Mouse (Mus musculus): ENCODE data around the gene Slc25a10.
A peak's percentile ranks its signal among the peaks of the same experiment; 100 is the strongest.

Gene Slc25a10

DNA sequence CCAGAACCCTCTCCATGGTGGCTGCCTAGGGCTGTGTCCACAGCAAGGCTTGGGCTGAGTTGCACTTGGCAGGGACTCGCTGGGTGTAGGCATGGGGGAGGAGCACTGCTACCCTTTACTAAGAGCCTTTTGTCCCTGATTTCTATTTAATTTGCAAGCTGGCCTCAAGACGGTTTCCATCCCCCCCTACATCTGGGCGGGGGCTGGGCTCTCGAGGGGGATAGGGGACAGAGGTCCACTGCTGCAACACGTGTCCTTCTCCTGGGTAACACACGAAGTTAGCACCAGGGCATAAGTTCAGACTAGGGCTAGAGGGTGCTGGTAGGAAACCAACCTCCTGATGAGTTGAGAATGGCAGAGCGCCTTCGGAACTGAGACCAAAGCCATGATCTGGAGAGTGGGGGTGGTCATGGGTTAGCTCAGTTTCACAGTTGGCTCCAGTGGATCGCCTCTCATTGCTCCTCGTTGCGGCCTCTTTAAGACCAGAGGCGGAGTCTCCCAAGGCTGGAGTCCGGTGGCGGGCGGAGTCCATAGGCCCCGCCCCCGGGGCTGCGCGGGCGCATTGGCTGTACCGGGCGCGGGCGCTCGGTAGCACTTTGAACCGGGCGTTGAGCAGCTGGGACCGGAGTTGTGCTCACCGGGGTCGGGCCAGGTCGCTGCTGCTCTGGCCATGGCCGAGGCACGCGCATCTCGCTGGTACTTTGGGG, at the start of gene Slc25a10:
Slc25a10 (plus strand) TSS at position 524 of the 707 bp plus-strand sequence.
- peak; percentile 86 for DNase-seq (ENCODE audit: low read depth)

DNA sequence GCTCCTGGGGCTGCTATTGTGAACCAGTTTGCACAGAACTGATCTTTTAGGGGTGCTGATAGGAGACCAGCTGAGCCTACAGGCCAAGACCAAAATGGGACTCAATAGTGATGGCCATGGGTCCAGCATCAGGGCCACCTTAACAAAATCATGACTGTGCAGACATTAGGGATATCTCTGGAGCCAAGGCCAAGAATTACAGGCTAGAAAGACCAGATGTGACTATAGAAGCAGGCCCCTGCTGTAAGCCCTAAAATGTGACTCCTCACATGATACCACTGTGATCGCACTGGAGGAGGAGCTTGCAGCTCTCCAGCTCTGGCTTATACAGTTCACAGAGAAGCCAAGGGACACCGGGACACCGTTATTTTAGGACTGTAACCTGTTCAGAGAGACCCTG, 49.3 kb upstream of the Slc25a10 start, which contains the start of gene Tspan10:
Tspan10 (plus strand) TSS at position 301 of the 400 bp plus-strand sequence.
- DNase-seq (ENCODE audit: low read depth), result no peak

DNA sequence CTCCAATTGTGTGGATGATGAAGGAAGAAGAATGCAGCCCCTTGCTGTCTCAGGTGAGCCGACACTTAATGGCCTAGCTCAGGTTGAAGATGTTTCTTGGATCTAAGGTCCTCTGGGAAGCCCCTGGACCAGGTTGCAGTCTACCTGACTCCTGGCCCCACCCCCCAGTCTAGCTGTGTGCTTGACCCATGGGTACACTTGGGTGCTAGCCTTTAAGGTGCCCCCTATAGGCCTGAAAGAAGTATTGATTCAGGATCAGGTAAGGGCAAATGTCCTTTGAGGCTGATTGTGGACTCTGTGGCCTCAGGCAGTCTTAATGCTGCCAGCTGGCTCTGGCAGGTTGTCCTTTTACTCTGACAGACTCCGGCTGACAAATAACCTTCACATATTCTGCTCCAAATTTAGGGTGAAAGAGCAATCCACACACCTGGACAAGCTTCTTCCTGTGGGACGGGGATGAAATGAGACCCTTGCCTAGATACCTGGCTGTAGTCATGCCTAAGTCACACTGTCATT, 48.8 kb upstream of the Slc25a10 start:
- DNase-seq (ENCODE audit: low read depth), result no peak

GRCm38 (mm10) chr11:120444106-120444505, 47.5 kb upstream of the Slc25a10 start:
- no peak for DNase-seq (ENCODE audit: low read depth)

DNA sequence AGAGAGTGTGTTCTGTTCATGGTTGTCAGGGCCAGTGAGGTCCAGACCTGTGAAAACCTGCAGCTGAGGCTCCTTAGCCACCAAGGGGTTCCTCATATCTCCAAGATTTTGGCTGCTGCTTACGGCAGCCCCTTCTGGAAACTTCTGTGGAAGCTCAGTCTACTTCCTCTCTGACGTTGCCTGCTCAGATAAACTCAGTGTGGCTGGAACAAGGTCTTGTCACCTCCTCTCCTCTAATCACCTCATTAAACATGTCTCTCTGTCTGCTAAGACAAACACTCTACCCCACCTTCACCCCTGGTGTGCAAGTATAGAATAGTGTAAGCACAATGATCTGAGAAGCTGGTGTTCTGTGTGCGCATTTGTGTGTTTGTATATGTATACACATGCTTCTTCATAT, 46.2 kb upstream of the Slc25a10 start:
- DNase-seq (ENCODE audit: low read depth), result no peak

GRCm38 (mm10) chr11:120447179-120447578, 44.5 kb upstream of the Slc25a10 start:
- DNase-seq (ENCODE audit: low read depth), result no peak

GRCm38 (mm10) chr11:120452246-120452645, 39.4 kb upstream of the Slc25a10 start:
- no peak for DNase-seq (ENCODE audit: low read depth)

- DNase-seq (ENCODE audit: low read depth), result no peak
These were observed 38.3 kb upstream of the Slc25a10 start, which contains the start of gene Pde6g for GRCm38 (mm10) chr11:120453306-120453705. Gene Pde6g, minus strand, starts transcription at chr11:120453500.

DNA sequence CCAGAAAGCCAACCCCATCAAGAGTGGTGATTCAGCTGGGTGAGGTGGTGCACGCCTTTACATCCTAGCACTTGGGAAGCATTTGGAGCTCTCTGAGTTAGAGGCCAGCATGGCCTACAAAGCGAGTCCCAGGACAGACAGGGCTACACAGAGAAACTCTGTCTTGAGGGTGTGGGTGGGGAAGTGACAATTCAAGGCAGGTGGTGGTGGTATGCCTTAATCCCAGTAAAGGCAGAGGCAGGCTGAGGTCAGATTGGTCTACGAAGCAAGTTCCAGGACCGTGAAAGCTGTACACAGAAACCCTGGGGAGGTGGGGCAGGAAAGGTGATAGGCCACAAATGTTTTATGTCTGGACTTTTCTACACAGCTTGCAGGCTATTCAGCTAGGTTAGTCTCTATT, 36.7 kb upstream of the Slc25a10 start:
- DNase-seq (ENCODE audit: low read depth), result no peak

GRCm38 (mm10) chr11:120455413-120455812, 36.2 kb upstream of the Slc25a10 start:
- no peak for DNase-seq (ENCODE audit: low read depth)

GRCm38 (mm10) chr11:120457370-120457769, 34.3 kb upstream of the Slc25a10 start:
- DNase-seq (ENCODE audit: low read depth), result no peak

GRCm38 (mm10) chr11:120457772-120458751, 33.6 kb upstream of the Slc25a10 start, which contains the start of the genes Oxld1 and Ccdc137:
Gene Oxld1, minus strand, starts transcription at chr11:120458068.
Gene Ccdc137, plus strand, starts transcription at chr11:120458115.
- peak; percentile 92 for DNase-seq (ENCODE audit: low read depth)

- DNase-seq (ENCODE audit: low read depth), result peak; percentile 68
These were observed 32.6 kb upstream of the Slc25a10 start for GRCm38 (mm10) chr11:120458847-120459597.

DNA sequence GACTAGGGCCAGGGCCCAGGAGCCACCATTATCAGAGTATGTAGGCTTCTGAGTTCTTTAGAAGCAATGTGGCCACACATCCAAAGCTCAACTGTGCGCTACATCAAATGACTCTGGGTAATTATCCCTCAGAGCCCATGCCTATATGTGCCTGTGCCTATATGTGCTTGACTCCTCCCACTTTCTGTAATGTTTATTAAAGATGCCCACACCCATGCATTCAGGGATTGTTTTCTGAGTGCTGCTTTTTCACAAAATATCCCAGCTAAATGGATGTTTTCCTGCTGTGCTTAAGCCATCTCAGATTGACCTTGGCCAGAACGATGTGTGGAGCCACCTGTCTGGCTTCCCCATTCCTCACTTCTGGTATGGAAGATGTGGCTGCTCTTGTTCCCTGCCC, 28.1 kb upstream of the Slc25a10 start:
- DNase-seq (ENCODE audit: low read depth), result no peak

DNA sequence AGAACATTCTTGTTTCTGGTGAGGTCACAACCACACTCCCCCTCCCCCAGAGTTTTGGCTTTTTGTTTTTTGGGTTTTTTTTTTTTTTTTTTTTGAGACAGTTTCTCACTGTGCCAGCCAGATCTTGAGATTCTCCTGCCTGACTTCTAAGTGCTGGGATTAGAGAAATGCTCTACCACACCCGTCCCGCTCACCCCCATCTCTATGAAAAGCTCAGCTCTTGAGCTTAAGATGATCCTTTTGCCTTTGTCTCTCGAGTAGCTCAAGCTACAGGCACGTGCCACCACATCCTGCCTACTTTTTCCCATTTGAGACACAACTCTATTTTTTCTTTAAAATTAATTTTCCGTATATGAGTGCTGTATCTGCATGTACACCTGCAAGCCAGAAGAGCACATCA, 27.3 kb upstream of the Slc25a10 start:
- no peak for DNase-seq (ENCODE audit: low read depth)

DNA sequence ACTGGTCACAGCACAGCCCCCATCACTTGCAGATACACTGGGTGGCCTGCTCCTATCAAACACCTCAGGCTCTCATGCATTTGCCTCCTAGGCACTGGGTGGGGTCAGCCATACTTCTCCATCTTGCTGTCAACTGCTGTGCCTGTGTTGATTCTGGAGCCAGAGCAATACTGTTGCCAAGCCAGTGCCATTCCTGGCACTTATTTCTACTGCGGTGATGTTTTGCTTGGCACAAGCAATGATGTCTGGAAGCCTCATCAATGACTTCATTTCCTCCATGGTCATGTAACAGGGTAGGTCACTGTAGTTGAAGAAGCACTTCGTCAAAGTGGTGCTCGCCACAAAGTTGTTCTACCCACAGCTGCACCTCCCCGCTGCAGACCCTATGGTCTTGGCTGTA, 26.1 kb upstream of the Slc25a10 start:
- no peak for DNase-seq (ENCODE audit: low read depth)

DNA sequence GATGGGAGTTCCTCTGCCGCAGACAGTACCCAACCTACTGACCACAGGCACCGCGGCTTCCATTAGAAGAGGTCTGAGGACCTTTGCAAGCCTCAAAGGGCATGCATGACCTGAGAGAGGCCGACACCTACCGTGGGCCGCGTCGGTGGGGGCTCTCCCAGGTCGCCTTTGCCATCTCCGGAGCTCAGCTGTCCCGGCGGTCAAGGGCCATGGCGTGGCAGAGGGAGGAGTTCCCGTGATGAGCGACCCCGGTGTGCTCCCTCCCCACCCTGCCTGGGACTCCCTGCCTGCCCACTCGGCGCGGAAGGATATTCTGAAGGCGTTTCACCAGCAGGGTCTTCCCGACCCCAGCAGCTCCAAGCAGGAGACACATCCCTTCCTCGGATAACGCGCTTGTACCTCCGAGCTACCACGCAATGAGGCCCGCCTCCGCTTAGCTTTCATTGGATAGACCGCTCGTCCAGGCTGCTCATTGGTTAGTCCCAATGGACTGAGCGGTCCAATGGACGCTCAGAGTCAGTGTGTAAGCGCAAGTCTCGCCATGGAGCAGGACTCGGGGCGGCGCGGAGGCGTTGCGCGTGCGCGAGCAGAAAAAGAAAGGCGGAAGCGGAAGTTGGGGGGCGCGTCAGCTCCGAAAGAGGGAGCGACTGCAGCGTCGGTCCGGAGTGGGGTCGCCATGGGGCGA, 24.4 kb upstream of the Slc25a10 start, which contains the start of gene Arl16:
Arl16 (minus strand) TSS at position 557 of the 685 bp plus-strand sequence.
- peak; percentile 98 for DNase-seq (ENCODE audit: low read depth)

GRCm38 (mm10) chr11:120467736-120468092, 23.9 kb upstream of the Slc25a10 start:
- DNase-seq (ENCODE audit: low read depth), result no peak

DNA sequence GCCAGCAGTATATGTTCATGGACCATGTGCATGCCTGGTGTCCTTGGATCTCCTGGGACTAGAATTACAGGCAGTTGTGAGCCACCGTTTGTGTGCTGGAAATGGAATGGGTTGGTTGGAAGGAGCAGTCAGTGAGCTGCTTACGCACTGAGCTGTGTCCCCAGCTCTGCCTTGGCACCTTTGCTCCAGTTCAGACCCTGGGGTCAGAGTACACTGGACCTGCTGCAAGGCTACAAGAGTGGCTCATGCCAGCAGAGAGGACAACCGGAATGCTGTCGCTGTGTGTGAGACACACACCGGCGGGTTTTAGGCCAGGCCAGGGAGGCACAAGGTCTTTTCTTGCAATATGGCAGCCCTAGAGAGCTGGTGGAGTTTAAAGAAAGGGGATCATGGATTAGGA, 19.6 kb upstream of the Slc25a10 start:
- no peak for DNase-seq (ENCODE audit: low read depth)

DNA sequence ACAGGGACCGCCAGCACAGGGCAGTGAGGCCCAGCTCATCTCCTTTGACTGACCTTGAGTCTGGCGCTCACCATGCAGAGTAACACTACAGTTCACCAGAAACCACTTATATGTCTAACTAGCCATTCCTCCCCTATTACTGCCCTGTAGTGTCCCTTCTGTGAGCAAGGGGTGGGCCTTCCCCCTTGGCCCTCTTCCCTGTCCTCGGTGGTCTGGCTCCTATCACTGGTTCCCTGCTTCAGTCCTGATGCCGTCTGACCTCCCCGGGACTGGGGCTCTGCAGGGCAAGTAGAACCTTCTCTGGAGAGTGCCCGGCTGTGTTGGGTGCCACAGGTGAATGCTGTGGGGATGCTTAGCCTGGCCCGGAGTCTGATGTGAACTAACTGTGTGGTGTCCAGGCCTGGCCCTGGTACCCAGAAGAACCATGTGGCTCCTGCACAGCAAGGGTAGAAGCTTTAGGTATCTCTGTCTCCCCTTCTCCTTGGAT, 8.1 kb upstream of the Slc25a10 start:
- no peak for DNase-seq (ENCODE audit: low read depth)
